Mouse (Mus musculus) gonadal fat pad, adult 2 months (tissue): ENCODE measurements around the gene Hoxc8. TPM values are rescaled to one million over a fixed set of nuclear protein-coding genes. Genes with fewer than 3 reads are reported as not detected.

Source experiments
- DNase-seq: peaks from one replicate; pipeline ENCODE4 v3.0.0-alpha.2; 2012; ENCODE audit warnings: low read depth
- polyA plus RNA-seq: library from polyadenylated mRNA; depleted of rRNA; stranded (reverse); fragments of >200 nt; gene quantifications from 2 replicates; pipeline ENCODE4 v1.2.3, GENCODE M21; 2012

The Hoxc8 gene
- polyA plus RNA-seq, 1 experiment, result 23.5 TPM

GRCm38 (mm10) chr15:102981379-102982288 is 8.8 kb upstream of the Hoxc8 start:
- no peak for DNase-seq

- no peak for DNase-seq
Measured at GRCm38 (mm10) chr15:102983716-102984115, 6.7 kb upstream of the Hoxc8 start.

DNA sequence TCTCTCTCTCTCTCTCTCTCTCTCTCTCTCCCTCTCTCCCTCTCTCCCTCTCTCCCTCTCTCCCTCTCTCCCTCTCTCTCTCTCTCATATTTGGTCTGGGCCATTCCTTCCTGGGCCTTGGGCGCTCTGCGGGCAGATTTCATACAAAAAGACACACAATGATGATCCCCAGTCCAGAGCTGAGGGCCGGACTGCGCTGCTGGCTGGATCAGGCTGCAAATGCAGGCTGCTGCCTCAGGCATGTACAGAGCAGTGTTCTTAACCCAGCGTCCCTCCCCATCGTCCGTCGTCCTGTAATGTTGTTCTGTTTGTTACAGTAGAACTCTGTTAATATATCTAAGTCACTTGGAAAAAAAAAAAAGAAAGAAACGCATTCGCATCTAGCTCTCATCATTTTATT is 5.9 kb upstream of the Hoxc8 start:
- no peak for DNase-seq

DNA sequence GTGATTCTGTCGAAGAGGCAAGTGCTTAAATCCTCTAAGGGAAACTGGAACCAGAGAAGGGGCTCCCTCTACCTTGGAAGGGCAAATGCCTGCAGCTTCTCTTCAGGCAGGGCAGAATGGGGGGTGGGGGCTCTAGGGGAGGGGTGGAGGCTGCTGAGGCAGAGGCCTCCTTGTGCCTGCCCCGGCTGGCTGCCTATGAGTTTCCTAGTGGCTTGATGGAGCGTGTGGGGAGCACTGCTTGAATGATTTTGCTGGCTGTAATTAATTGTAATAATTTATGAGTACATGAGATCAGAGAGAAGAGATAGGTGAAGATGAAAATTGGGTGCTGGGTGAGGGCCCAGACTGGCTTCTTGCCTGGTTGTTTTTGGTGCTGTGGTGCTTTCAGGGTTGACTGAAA is 5.5 kb upstream of the Hoxc8 start:
- DNase-seq, result no peak

GRCm38 (mm10) chr15:102987124-102987833 is 3.1 kb upstream of the Hoxc8 start:
- DNase-seq, result no peak

DNA sequence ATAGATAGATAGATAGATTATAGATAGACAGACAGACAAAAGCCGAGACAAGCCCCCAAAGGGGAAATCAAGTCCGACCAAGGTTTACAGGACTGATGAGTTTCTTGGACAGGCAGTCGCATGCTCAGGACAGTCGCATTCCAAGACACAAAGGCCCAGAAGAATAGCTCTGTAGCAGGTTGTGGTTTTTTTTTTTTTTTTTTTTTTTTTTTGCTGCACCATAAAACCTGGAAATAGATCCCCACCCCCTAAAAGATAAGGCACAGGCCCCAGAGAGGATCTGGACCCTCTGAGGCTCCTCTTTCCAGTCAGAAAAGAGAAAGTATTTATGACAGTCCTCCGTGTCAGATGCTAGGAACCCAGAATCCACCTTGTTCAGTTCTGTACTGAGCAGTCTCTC is 2.3 kb upstream of the Hoxc8 start:
- no peak for DNase-seq

GRCm38 (mm10) chr15:102991782-102992181 is 1.4 kb downstream of the Hoxc8 start:
- DNase-seq, result no peak

DNA sequence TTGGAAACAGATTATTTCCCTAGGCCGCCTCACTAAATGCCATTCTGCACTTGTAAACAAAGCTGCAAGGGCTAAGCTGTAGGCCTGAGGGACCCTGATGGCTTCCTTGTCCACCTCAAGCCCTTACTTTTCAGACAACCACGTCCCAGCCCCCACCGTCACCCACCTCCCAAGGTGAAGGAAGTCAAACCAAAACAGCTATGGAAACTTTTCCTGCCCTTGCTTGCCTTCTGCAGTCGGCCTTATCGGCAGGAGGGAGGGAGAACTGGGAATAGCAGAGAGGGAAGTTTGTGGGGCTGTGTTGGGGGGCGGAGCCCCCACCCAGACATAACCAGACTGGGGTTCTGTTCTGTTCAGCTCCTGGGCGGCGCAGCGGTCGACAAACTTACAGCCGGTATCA is 1.8 kb downstream of the Hoxc8 start:
- no peak for DNase-seq

DNA sequence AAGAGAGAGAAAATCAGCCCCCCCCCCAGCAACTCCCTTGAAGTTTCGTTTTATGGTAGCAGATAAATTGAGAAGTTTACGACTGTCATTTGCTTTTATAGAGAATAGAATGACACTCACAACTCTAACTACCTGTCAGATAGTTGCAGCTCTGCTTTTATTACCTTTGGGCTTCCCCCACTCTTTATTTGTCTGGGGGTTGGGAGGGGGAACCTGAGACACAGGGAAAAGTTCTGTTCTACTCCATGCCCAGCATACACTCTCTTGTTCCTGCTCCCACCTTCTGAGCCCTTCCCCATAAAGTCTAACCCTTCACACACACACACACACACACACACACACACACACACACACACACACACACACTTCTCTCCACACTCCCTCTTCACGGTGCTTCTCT is 2.5 kb downstream of the Hoxc8 start:
- no peak for DNase-seq

DNA sequence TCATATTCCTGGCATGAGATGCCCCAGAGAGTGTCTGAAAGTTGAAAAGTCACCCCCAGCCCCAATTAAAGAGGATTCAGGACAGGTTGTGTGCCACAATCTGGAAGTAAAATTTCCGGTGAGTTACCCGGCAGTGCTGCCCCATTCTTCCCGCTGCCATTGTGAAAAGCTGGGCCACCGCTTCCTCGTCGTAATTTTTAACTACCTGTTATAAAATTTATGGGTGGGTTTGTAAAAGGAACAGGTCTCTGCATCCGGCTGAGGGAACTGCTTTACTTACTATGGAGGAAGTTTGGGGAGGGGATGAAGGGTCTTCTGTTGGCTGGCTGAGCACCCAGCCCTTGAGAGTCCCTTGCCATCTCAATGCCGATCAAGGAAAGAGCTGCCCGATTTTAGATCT is 6.1 kb downstream of the Hoxc8 start:
- no peak for DNase-seq

DNA sequence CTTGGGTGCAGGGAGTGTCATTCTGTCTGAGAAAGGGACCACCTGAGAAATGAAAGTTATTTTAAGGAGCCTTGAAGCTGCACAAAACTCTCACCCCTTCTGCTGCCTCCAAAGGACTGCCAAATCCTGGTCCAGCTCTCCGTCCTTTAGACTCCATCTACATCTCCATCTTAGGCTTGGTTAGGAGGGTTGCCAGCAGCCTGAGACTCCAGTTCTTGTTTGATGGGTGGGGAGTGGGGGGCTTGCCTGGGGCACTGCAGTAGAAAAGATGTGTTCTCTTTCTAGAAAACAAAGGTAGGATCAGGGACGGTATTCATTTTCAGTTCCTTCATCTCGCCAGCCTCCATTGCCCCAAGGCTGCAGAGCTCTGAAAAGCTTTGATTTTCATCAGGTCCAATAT is 7.0 kb downstream of the Hoxc8 start:
- DNase-seq, result no peak

- DNase-seq, result no peak
Measured at GRCm38 (mm10) chr15:102997939-102998355, 7.5 kb downstream of the Hoxc8 start, which contains the start of gene Hoxc6. Gene Hoxc6, plus strand, starts transcription at chr15:102998257.

DNA sequence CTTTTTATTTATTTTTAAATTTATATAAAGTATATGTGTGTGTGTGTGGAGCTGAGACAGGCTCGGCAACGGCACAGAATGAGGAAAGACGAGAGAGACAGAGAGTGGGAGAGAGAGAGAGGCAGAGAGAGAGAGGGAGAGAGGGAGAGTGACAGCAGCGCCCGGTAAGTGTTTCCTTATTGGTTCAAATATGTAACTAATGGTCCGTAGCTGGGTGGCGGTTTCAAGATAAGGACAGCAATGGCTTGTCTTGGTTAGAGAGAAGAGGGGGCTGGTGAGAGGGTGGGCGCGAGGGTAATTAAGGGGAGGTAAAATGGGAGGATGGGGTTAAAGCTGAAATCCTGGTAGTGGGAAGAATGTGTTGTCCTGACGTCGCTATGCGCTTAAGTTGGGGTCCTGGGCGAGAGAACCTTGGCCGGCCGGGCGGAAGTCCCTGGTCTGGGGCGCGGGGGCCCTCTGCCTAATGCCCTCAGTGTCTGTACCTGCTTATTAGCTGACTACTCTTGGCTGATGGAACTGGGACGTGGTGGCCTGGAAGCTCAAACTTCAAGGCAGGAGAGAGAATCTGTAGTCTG is 8.3 kb downstream of the Hoxc8 start:
- DNase-seq, result no peak

GRCm38 (mm10) chr15:102999183-102999831 is 8.9 kb downstream of the Hoxc8 start:
- no peak for DNase-seq

DNA sequence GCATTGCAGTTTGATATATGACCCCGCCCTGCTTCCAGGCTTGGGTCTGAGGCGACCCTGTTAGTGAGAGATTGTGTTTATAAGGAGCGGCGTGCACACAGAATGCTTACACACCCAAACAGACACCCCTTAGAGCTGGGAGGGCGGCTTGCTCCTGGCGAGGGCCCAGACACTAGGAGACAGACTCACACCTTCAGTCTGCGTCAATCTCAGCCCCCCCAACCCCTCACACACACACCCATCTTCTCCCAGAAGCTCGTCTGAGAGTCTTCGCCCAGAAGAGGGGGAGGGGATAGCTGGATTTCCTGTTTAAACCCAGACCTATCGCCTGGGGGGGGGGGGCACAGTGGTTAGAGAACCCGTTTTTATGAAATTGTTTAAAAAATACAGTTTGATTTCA is 9.5 kb downstream of the Hoxc8 start:
- DNase-seq, result no peak

DNA sequence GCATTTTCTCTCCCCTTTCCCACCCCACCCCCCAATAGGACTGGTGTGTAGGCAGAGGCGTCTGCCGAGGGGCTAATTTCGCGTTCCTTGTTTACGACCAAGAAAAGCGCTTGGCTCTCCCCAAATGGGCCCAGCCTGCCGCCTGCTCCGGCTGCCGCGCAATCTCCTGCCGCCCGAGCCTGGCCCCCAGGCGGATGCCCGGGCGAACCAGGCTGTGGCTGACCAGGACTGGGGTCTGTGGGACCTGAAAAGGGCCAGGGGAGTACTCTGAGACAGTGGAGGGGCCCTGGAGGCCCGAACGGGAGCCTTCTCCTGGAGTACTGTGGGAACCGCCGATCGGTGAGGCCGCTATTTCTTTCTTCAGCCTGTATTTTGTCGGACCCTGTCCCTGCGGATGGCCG is 10.1 kb downstream of the Hoxc8 start:
- no peak for DNase-seq

- DNase-seq, result no peak
Measured at GRCm38 (mm10) chr15:103001370-103001769, 11.0 kb downstream of the Hoxc8 start.

DNA sequence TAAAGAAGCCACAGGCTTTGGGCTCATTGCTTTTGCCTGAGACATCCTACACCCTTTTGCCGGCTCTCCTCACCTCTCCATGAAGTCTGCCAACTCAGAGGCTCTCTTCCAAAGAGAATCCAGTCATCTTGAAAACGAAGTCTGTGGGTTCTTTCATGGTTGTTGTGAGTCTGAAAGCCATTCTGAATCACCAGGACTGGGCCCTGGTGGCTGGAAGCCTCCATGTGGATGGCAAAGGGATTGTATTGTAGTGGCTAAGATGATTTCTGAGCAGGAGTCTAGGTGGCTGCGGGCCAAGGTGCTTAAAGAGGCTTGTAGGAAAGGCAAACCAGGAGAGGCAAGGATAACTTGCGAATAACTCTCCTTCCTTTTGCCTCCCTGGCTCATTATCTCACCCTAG is 11.7 kb downstream of the Hoxc8 start:
- no peak for DNase-seq

DNA sequence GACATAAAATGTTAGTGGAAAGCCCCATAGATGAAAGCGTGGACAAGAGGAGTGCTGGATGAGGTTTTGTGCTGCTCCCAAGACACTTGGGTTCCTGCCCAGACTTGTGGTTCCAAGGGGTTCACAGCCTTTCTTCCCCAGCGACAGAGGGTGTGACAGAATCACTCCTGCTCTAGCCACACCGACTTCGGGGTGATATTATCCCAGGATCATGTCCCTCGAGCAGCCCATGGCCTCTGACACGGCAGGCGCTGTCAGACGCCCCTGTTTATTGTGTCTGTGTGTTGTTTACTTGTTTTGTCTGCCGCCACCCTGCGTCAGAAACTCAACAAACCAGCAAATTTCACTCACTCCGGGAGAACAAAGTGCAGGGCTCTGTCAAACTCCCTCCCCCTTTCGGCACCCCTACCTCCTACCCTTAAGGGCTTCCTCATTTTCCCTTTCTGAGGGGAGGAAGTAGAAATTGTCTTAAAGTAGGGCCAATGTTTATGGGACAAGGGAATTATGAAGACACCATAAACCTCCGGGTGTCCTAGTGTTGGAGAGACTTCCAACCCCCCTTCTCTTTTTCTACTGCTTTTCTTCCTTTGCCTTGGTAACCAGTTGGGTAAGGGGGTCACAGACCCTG is 12.5 kb downstream of the Hoxc8 start:
- no peak for DNase-seq

- no peak for DNase-seq
Measured at GRCm38 (mm10) chr15:103005308-103005707, 14.9 kb downstream of the Hoxc8 start.

GRCm38 (mm10) chr15:103005797-103006196 is 15.4 kb downstream of the Hoxc8 start:
- DNase-seq, result no peak

- no peak for DNase-seq
Measured at GRCm38 (mm10) chr15:103006326-103006725, 15.9 kb downstream of the Hoxc8 start.
